Comparison of ENCODE assay signal across 8 mouse cellular contexts in genomic region chr3:123446708-123447537, GRCm38 (mm10). TPM values are rescaled to one million over a fixed set of nuclear protein-coding genes. Genes with fewer than 3 reads are reported as not detected.
DNase-seq lines count a peak whose midpoint lies in the region; ATAC-seq and TF ChIP-seq lines count a peak whose summit lies in the region.

Prss12 (plus strand) TSS chr3:123446913.

- TF ChIP-seq EP300 in liver, postnatal 0 days (IDR thresholded peaks at IDR 0.05; ENCODE audit: low read depth): no peak

- intact Hi-C loops in heart, postnatal 14 days (cut with DNase I): no loop called here

- no peaks in the 10 kb centered on the region for H3K36me3 ChIP-seq in forebrain, embryonic 11.5 days (ENCODE audit: control insufficient read depth, insufficient read depth, low read length)
- no peaks in the 10 kb centered on the region for H3K36me3 ChIP-seq in liver, postnatal 0 days (replicated peaks; ENCODE audit: insufficient read depth, low read length)
- H3K36me3 ChIP-seq in neural tube, embryonic 14.5 days (ENCODE audit: control insufficient read depth, insufficient read depth, low read length): no peaks in the 10 kb centered on the region

- peak within 1 kb of the TSS; percentile 62 for H3K4me3 ChIP-seq in forebrain, embryonic 11.5 days (ENCODE audit: low read depth, low read length)
- peak within 1 kb of the TSS; percentile 58 for H3K4me3 ChIP-seq in liver, postnatal 0 days (ENCODE audit: low read depth, low read length)
- peak within 1 kb of the TSS; percentile 77 for H3K4me3 ChIP-seq in neural tube, embryonic 14.5 days (ENCODE audit: low read depth, low read length)

- H3K27ac ChIP-seq in forebrain, embryonic 11.5 days (ENCODE audit: low read depth, low read length): no peak within 1 kb of the TSS
- no peak within 1 kb of the TSS for H3K27ac ChIP-seq in liver, postnatal 0 days (ENCODE audit: low read depth)
- peak within 1 kb of the TSS; percentile 22; the same call in 1 of the 2 replicates for H3K27ac ChIP-seq in neural tube, embryonic 14.5 days (ENCODE audit: low read depth, low read length)

- peak within 1 kb of the TSS; percentile 69 for H3K9ac ChIP-seq in forebrain, embryonic 11.5 days (ENCODE audit: low read length)
- peak within 1 kb of the TSS; percentile 44 for H3K9ac ChIP-seq in liver, postnatal 0 days (replicated peaks)
- peak within 1 kb of the TSS; percentile 73 for H3K9ac ChIP-seq in neural tube, embryonic 14.5 days (replicated peaks; ENCODE audit: low read depth, low read length)

- H3K4me2 ChIP-seq in forebrain, embryonic 11.5 days (ENCODE audit: low read depth, low read length, severe bottlenecking): peak within 1 kb of the TSS; percentile 100
- peak within 1 kb of the TSS; percentile 90 for H3K4me2 ChIP-seq in liver, postnatal 0 days (ENCODE audit: low read depth, low read length)
- H3K4me2 ChIP-seq in neural tube, embryonic 14.5 days (ENCODE audit: low read depth, low read length): peak within 1 kb of the TSS; percentile 99

- WGBS in forebrain, embryonic 11.5 days: under 1% methylated on average over 73 of the region's 84 CpGs
- WGBS in liver, postnatal 0 days (ENCODE audit: insufficient replicate concordance): 1% methylated on average over 61 of the region's 84 CpGs
- under 1% methylated on average over 68 of the region's 84 CpGs for WGBS in neural tube, embryonic 14.5 days

- TF ChIP-seq CTCF in liver, postnatal 0 days (IDR thresholded peaks at IDR 0.05; ENCODE audit: low read depth): no peak

- peaks cover 15% of the 10 kb centered on the region; the same call in 1 of the 2 replicates for H3K27me3 ChIP-seq in forebrain, embryonic 11.5 days (ENCODE audit: control insufficient read depth, insufficient read depth, low read length)
- peaks cover 28% of the 10 kb centered on the region for H3K27me3 ChIP-seq in liver, postnatal 0 days (ENCODE audit: insufficient read depth, low read length)
- no peaks in the 10 kb centered on the region; the same call in 1 of the 2 replicates for H3K27me3 ChIP-seq in neural tube, embryonic 14.5 days (ENCODE audit: control insufficient read depth, insufficient read depth, low read length)

- H3K4me1 ChIP-seq in forebrain, embryonic 11.5 days (replicated peaks; ENCODE audit: control insufficient read depth, insufficient read depth, low read length): peaks cover 3% of the 10 kb centered on the region; the same call in 1 of the 2 replicates
- peaks cover 7% of the 10 kb centered on the region for H3K4me1 ChIP-seq in liver, postnatal 0 days (ENCODE audit: insufficient read depth)
- no peaks in the 10 kb centered on the region for H3K4me1 ChIP-seq in neural tube, embryonic 14.5 days (ENCODE audit: control insufficient read depth, insufficient read depth, low read length)

- peak; percentile 75 for ATAC-seq in forebrain, embryonic 11.5 days (replicated peaks; ENCODE audit: low FRiP score)
- ATAC-seq in liver, postnatal 0 days: peak; percentile 59
- ATAC-seq in neural tube, embryonic 14.5 days (ENCODE audit: low read depth): peak; percentile 88

- no peaks in the 10 kb centered on the region for H3K9me3 ChIP-seq in forebrain, embryonic 11.5 days (ENCODE audit: control insufficient read depth, low read length)
- no peaks in the 10 kb centered on the region for H3K9me3 ChIP-seq in liver, postnatal 0 days (ENCODE audit: low read length)
- H3K9me3 ChIP-seq in neural tube, embryonic 14.5 days (ENCODE audit: control insufficient read depth, low read length): no peaks in the 10 kb centered on the region

- peak; percentile 47 to 53 for DNase-seq in CD8-positive naive resting alpha-beta T cell, adult 2 months (ENCODE audit: low read depth in 2 of 2, low spot score in 2 of 2)
- peak; percentile 68 for DNase-seq in brain, adult 2 months (ENCODE audit: low read depth, low spot score)
- DNase-seq in forebrain, embryonic 11.5 days (ENCODE audit: low spot score): peak; percentile 71
- peak; percentile 32 for DNase-seq in heart, postnatal 14 days
- peak; percentile 39 to 57 for DNase-seq in kidney, postnatal 36 days
- DNase-seq in liver, postnatal 0 days: peak; percentile 24
- DNase-seq in thymus, postnatal 4 days: peak; percentile 30

RNA-seq across cellular contexts. Expression of gene Prss12, which starts in this region (rescaled TPM):
- polyA plus RNA-seq in forebrain, embryonic 11.5 days (2014; fragmentation: Nextera tagmentation; extraction: Ambion mirVana): 1.1 and 1.7 TPM in 2 replicates
- 1 to 10 TPM in 1 of 2 experiments, under 1 TPM in 1; 0.80 to 1.7 TPM for total RNA-seq in heart, postnatal 14 days (2021)
- polyA plus RNA-seq in liver, postnatal 0 days (2015; fragmentation: Nextera tagmentation; extraction: Ambion mirVana): 0.97 and 1.0 TPM in 2 replicates
- 20.1 and 23.1 TPM in 2 replicates for polyA plus RNA-seq in neural tube, embryonic 14.5 days (2014; fragmentation: Nextera tagmentation; extraction: Ambion mirVana)
